Mouse (Mus musculus) right cerebral cortex, postnatal 36 days (tissue): ENCODE data around the gene Zfp784.

Experiments
- DNase-seq, 2 experiments: peaks; one replicate each; pipeline ENCODE4 v3.0.0; 2022; ENCODE audit warnings: low spot score in 2 of 2, mixed read lengths in 1 of 2

Gene Zfp784

GRCm38 (mm10) chr7:5057804-5058203 is 19.6 kb upstream of the Zfp784 start:
- no peak for DNase-seq

GRCm38 (mm10) chr7:5057381-5057780 is 19.1 kb upstream of the Zfp784 start:
- no peak for DNase-seq

DNA sequence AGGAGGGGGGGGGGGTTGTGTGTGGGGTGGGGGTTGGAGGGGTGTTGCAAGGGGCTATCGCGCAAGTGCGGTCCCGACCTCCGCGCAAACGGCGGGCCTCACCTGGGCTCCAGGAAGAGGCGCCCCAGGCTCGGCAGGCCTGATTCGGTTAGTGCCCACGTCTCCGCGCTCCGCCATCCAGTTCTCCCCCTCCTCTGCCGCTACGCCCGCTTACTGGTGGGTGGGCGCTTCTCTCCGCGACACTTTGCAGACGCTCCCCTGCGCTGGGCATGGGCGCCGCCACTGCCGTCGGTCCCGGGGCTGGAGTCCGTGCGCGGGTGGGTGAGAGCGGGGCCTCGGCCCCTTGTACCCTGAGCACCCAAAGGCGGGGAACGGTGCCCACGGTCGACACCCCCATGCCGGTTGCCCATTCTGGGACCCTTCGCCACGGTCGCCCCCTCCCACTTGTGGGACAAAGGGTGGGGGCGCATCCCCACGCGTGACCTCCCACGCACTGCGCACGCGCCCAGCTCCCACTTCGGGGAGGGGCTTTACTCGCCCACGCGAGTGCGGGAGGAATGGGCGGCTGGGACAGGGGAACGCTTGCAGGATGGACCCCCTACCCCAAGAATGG is 18.5 kb upstream of the Zfp784 start:
- DNase-seq: peak; percentile 44 to 53

DNA sequence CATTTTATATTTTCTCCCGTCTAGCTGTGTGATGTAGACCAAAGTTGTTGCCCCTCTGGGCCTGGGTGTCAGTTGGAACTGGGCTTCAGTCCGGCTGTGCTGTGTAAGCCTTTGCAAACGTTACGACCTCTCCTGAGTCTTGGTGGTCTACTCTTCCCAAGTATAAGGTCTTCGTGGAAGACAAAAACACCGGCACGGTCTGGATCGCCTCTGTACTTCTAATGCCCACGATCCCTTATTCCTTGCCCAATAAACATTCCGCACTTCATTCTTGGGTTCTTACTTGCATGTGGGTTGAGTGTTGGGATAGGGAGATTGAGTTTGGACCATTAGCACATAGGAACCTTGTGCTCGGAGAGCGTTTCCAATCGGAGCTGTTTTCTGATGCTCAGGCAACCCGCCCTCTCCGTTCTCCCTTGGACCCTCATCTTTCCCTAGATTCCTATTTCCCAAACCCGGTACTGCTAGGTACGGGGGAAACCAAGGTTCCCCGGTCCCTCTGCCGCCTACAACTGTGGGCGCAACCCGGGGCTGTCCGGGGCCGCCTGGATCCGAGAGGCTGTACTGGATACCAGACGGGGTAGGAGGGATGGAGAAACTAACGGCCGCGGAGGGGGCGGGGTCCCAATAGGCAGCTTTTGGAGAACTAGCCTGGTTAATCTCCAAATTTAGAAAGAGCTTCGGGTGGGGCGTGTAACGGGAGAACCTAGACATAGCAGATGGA is 15.4 kb upstream of the Zfp784 start:
- DNase-seq: no peak

- DNase-seq: no peak
Observed at GRCm38 (mm10) chr7:5052931-5053343, 14.7 kb upstream of the Zfp784 start.

- DNase-seq: no peak
Observed at GRCm38 (mm10) chr7:5052438-5052837, 14.2 kb upstream of the Zfp784 start.

DNA sequence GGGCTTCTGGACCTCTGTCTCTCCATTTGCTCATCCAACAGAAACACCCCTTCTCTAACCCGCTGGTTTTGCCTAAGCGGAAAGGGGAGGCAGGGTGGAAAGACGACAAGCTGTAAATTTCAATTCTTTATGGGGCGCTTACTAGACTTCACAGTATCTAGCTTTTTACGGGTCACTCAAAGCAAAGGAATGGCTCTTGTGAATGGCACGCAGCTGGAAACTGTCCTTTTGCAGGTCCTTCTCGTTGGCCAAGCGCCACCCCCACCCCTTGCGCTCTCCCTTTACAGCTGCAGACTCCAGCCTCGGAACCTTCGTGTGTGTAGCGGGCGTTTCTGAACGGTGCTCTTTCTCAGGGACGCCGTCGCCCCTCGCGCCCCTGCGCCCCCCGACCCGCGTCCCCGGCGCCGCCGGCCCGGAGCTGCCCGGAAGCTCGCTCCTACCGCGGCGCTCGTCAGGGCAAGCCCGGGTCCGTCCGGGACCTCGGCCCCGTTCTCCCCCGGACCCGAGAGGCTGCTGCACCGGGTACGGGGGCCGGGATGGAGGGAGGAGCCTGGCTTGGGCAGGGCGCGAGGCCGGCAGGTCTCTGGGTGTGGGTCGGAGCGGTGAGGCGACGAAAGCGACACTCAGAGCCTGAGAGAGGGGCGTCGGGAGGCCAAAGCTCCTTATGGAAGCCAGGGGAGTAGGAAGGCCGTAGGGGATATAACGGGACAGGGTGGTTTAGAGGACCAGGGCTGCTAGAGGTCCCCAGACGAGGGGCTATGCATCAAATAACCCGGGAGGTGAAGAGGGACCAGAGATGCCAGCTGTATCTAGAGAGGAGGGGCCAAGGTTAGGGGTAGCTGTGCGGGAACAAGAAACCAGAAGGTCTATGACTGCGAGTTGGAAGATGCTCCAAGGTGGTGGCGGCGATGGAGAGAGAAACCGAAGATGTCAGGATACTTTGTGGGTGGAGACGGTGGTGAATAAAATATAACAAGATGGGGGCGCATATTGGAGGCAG is 13.2 kb upstream of the Zfp784 start, which contains the start of gene Zfp580:
TSS of gene Zfp580 (plus strand) at position 346 of the 1,000 bp plus-strand sequence.
- peak in 1 of 2 experiments; percentile 63 for DNase-seq

- DNase-seq: no peak
Observed at GRCm38 (mm10) chr7:5047313-5047712, 9.1 kb upstream of the Zfp784 start.

DNA sequence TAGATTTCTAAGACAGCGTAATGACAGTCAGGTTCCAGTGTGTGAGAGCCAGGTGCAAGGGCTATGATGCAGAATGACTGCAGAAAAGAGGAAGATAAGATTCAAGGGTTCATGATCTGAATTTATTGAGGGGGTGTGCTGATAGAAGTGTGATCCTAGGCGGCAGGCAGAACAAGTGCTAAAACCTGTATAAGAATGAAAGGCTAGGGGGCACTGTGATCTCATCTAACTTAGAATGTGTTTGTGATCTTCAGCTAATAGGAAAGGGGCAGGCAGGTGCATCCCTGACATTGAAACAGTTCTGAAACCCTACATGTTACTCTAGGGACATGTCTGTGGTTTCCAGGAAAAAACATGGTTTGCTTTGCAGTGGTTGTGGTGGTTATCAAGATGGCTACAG is 7.9 kb upstream of the Zfp784 start:
- no peak for DNase-seq

DNA sequence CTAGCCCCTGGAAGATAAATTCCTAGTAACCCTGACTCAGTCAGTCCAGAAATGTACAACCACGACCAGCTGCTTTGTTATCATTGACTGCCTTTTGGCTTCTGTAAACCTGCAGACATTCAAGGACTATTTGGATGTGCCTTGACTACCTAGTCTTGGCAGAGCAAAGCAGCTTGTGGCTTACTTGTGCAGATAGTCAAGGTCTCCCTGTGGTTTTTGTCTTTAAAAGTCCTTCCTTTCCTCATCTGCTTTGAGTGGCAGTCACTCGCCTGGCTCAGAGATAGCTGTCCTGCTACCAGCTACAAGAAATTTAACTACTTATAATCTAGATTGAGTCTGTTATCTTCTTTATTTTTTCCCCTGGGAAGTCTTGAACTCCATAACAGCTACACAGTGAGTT is 6.7 kb upstream of the Zfp784 start:
- DNase-seq: no peak

- DNase-seq: no peak
Observed at GRCm38 (mm10) chr7:5038940-5039339, 694 bp upstream of the Zfp784 start.

DNA sequence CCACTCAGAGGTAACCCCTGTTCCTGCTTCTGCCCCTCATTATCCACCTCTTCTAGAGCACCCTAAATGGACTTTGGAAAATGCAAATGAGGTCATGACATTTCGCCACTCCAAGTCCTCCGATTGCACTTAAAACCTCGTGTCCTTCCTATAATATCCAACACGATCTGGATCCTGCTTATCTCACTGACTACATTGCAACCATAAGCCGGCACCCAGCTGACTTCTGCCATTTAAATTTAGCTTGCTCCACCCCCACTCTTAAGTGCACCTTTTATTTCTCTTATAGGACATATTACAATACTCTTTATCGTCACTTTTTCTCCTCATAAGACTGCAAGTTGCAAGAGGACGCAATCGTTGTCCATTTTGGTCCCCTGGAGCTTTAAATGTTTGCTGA is 779 bp downstream of the Zfp784 start:
- DNase-seq: no peak

GRCm38 (mm10) chr7:5037026-5037425 is 1.2 kb downstream of the Zfp784 start:
- no peak for DNase-seq

DNA sequence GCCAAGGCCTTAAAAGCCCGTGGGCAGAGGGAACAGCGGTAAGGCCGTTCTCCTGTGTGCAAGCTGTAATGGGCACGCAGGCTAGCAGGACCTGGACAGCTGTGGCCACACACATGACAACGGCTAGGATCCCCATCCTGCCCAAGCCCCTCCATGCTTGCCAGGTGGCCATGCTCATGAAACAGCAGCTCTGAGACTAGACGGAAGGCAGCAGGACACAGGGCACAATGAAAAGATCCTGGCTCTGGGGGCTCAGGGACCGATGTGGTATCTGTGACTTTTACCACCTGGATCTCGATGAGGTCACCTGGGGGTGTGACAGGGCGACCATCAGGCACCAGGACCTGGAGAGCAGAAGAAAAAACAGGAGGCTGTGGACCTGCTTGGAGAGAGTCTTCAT is 2.1 kb downstream of the Zfp784 start:
- DNase-seq: no peak

GRCm38 (mm10) chr7:5035628-5036027 is 2.6 kb downstream of the Zfp784 start:
- DNase-seq: no peak

DNA sequence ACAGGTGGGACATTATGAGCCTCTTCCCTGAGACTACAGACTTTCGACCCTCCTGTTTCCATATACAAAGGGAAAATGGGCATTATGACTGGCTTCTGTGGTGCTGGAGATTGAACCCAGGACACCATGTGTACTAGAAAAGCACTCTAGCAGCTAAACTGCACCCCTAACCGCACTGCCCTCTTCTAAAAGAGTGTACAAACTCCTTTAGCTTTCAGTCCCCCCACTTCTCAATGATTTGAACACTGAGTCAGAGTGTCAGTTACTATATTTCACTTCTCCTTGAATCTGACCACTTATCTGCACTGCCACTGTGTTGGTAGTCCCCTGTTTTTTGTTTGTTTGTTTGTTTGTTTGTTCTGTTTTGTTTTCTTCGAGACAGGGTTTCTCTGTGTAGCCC is 4.4 kb downstream of the Zfp784 start, which contains the start of gene 4632433K11Rik:
TSS of gene 4632433K11Rik (plus strand) at position 301 of the 400 bp plus-strand sequence.
- DNase-seq: no peak

GRCm38 (mm10) chr7:5031496-5031895 is 6.8 kb downstream of the Zfp784 start:
- no peak for DNase-seq

- DNase-seq: no peak
Observed at GRCm38 (mm10) chr7:5030554-5031275, 7.5 kb downstream of the Zfp784 start.

GRCm38 (mm10) chr7:5029946-5030345 is 8.3 kb downstream of the Zfp784 start:
- no peak for DNase-seq

DNA sequence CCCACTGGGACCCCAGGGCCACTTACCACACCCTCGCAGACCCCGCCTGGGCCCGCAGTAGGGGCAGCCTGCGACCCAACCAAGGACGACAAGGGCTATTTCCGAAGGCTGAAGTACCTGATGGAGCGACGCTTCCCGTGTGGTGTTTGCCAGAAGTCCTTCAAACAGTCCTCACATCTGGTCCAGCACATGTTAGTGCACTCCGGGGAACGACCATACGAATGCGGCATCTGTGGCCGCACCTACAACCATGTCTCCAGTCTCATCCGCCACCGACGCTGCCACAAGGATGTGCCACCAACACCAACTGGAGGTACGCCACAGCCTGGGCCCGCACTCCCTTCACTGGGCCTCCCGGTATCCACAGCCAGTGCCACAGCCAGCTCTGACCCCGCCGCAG is 8.7 kb downstream of the Zfp784 start:
- no peak for DNase-seq

- no peak for DNase-seq
Observed at GRCm38 (mm10) chr7:5021197-5021596, 17.0 kb downstream of the Zfp784 start.
